Mouse (Mus musculus) forebrain, embryonic 13.5 days (tissue): Measurements from ENCODE around the gene Sike1. TPM values are rescaled to one million over a fixed set of nuclear protein-coding genes. Genes with fewer than 3 reads are reported as not detected.
A peak's percentile ranks its signal among the peaks of the same experiment; 100 is the strongest.

ENCODE experiments used
- ATAC-seq: fragments of 200-750 bp; cut with Nextera tagmentation; 2 replicates; pipeline ENCODE4 v1.8.0; 2017
- H3K27ac ChIP-seq: fragments of 300-500 bp; sonication (generic); 2 replicates; pipeline ENCODE4 v1.5.1; 2015; ENCODE audit warnings: inconsistent platforms, mild to moderate bottlenecking, moderate library complexity
- H3K27me3 ChIP-seq: fragments of 300-500 bp; sonication (generic); 2 replicates; pipeline ENCODE4 v1.6.1; 2015; ENCODE audit warnings: mild to moderate bottlenecking, inconsistent platforms
- H3K36me3 ChIP-seq: fragments of 300-500 bp; sonication (generic); 2 replicates; pipeline ENCODE4 v1.6.1; 2015; ENCODE audit warnings: mild to moderate bottlenecking, inconsistent platforms; ENCODE audit not compliant: poor library complexity, severe bottlenecking
- H3K4me1 ChIP-seq: fragments of 300-500 bp; sonication (generic); 2 replicates; pipeline ENCODE4 v1.6.1; 2015; ENCODE audit warnings: inconsistent platforms
- H3K4me2 ChIP-seq: fragments of 300-500 bp; sonication (generic); 2 replicates; pipeline ENCODE4 v1.6.1; 2015; ENCODE audit warnings: inconsistent platforms, mild to moderate bottlenecking, moderate library complexity
- H3K4me3 ChIP-seq: fragments of 300-500 bp; sonication (generic); 2 replicates; pipeline ENCODE4 v1.5.1; 2015; ENCODE audit warnings: mild to moderate bottlenecking, inconsistent platforms
- H3K9ac ChIP-seq: fragments of 300-500 bp; sonication (generic); 2 replicates; pipeline ENCODE4 v1.6.1; 2015; ENCODE audit warnings: mild to moderate bottlenecking, inconsistent platforms
- H3K9me3 ChIP-seq: fragments of 300-500 bp; sonication (generic); replicated peaks from 2 replicates; pipeline ENCODE4 v1.6.1; 2016; ENCODE audit warnings: inconsistent platforms
- WGBS: fragments of 180-500 bp; shearing (Covaris S2); methylation state at CpG from one replicate; pipeline ENCODE4 v1.1.7; 2015; 5-methylcytosine and 5-hydroxymethylcytosine counted together
- polyA plus RNA-seq: library from polyadenylated mRNA; unstranded; fragments of >200 nt; fragmentation: Nextera tagmentation; extraction: Ambion mirVana; gene quantifications from 2 replicates; pipeline ENCODE4 v1.2.1, GENCODE M21; 2015

Gene Sike1
- polyA plus RNA-seq, 1 experiment from 2014 or later: 54.5 TPM

DNA sequence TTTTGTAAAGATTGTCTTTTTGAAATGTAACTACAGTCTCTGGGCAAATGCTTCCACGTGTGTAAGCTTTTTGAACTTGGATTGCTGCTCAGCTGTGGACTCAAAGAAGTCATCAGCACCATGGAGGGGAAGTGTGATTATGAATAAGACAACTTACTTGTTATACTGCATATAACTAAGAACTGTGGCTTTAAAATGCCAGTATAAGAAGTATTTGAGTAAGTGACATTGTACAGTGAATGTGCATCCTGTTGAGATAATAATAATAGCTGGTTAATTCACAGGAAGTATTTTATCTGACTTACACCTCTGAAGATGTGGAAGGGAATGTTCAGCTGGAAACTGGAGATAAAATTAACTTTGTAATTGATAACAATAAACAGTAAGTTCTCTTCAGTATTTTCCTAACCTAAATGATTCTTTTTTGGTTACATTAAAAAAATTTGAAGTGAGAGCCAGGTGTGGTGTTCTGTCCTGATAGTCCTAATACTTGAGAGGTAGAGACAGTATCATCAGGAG is 45.4 kb downstream of the Sike1 start:
- Histone ChIP-seq H3K4me2 (no peak overlapping the region), H3K27ac (no peak overlapping the region), H3K9ac (no peak overlapping the region), H3K4me3 (no peak overlapping the region), H3K4me1 (no peaks in the 10 kb centered on the region), H3K9me3 (no peaks in the 10 kb centered on the region), H3K27me3 (no peaks in the 10 kb centered on the region), H3K36me3 (peaks cover 66% of the 10 kb centered on the region)
- no peak for ATAC-seq
- 82% methylated on average over 1 of the region's 1 CpGs for WGBS

DNA sequence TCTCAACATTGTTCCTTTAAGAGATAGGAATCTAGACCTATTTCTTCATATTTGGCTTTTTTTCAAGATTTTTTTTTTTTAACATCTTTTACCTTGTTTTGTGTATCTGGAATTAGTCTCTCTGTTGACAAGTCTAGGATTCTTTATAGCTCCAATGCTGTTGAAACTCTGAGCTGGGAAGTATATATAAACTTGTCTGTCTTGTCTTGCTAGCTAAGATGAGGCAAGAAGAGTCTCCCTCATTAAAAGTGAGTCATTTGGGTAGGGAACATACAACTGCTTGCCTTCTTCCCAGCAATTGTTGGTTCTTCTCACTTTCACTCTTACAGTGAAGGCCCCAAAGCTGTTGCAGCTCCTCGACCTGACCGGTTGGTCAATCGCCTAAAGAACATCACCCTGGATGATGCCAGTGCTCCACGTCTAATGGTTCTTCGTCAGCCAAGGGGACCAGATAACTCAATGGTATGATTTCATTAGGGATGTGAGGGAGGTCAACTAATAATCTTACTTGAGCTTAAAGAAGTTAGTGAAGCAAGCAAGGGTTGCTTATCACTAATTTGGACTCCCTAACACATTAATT is 60.6 kb downstream of the Sike1 start:
- Histone ChIP-seq H3K36me3 (peaks cover 64% of the 10 kb centered on the region), H3K27me3 (no peaks in the 10 kb centered on the region), H3K4me1 (peaks cover 8% of the 10 kb centered on the region), H3K9ac (no peak overlapping the region), H3K27ac (no peak overlapping the region), H3K9me3 (no peaks in the 10 kb centered on the region), H3K4me3 (no peak overlapping the region), H3K4me2 (no peak overlapping the region)
- no peak for ATAC-seq
- 94% methylated on average over 5 of the region's 5 CpGs for WGBS

- Histone ChIP-seq H3K27me3 (no peaks in the 10 kb centered on the region), H3K9me3 (no peaks in the 10 kb centered on the region), H3K27ac (peak overlapping the region; percentile 63), H3K4me1 (peaks cover 8% of the 10 kb centered on the region), H3K4me3 (peak overlapping the region; percentile 79), H3K4me2 (peak overlapping the region; percentile 65), H3K36me3 (peaks cover 65% of the 10 kb centered on the region), H3K9ac (peak overlapping the region; percentile 86)
- peak; percentile 60 for ATAC-seq
- under 1% methylated on average over 10 of the region's 10 CpGs for WGBS
These were observed 62.2 kb downstream of the Sike1 start for GRCm38 (mm10) chr3:103057752-103058151.

Other genes with a start within 250 kb of the Sike1 start
- 0.08 and 0.12 TPM in 2 replicates for gene Tshb, start 213.0 kb upstream of the Sike1 start, polyA plus RNA-seq
- not detected in 2 replicates for gene Sycp1, start 59.6 kb upstream of the Sike1 start, polyA plus RNA-seq
- gene Nr1h5, start 31.6 kb upstream of the Sike1 start, polyA plus RNA-seq: not detected in 2 replicates
- gene Csde1, start 24.7 kb downstream of the Sike1 start, polyA plus RNA-seq: 468 and 476 TPM in 2 replicates
- gene Nras, start 62.6 kb downstream of the Sike1 start, polyA plus RNA-seq: 135 and 142 TPM in 2 replicates
- gene Ampd1, start 78.3 kb downstream of the Sike1 start, polyA plus RNA-seq: not detected in 2 replicates
- 0.75 and 1.3 TPM in 2 replicates for gene Dennd2c, start 106.9 kb downstream of the Sike1 start, polyA plus RNA-seq
- gene Bcas2, start 175.9 kb downstream of the Sike1 start, polyA plus RNA-seq: 254 and 269 TPM in 2 replicates